Mouse (Mus musculus) olfactory bulb, adult 2 months (tissue): ENCODE data around the gene Smox.
A peak's percentile ranks its signal among the peaks of the same experiment; 100 is the strongest.

ENCODE experiments used
- CTCF ChIP-seq: fragments of 200-500 bp; IDR thresholded peaks from 2 replicates; pipeline ENCODE4 v1.5.1; 2012; ENCODE audit warnings: low read depth, mild to moderate bottlenecking, low read length, moderate library complexity; ENCODE audit not compliant: insufficient read depth
- POLR2A ChIP-seq: fragments of 200-500 bp; IDR thresholded peaks from 2 replicates; pipeline ENCODE4 v1.6.1; 2012; ENCODE audit warnings: mild to moderate bottlenecking, low read depth, low read length, moderate library complexity; ENCODE audit not compliant: insufficient read depth

GRCm38 (mm10) chr2:131530623-131531008, 39.3 kb downstream of the Smox start:
- TF ChIP-seq POLR2A (no peak), CTCF (peak; percentile 72)
